Mouse (Mus musculus) neutrophil, adult 5-6 weeks (primary cell): ENCODE results near the gene 0610030E20Rik. TPM values are rescaled to one million over a fixed set of nuclear protein-coding genes. Genes with fewer than 3 reads are reported as not detected.
A peak's percentile ranks its signal among the peaks of the same experiment; 100 is the strongest.

Source experiments
- ATAC-seq: fragments of 151-379, 151-347 bp; 2 replicates; pipeline ENCODE4 v1.8.0; 2017; ENCODE audit warnings: mild to moderate bottlenecking, moderate TSS enrichment; ENCODE audit not compliant: insufficient number of reproducible peaks, poor library complexity, low FRiP score, severe bottlenecking; ENCODE audit errors: extremely low read depth
- total RNA-seq: library from RNA; stranded (forward); fragments of 200-1000 nt; gene quantifications from 2 replicates; pipeline ENCODE4 v1.2.3, GENCODE M21; 2017

0610030E20Rik gene
- total RNA-seq, 1 experiment from 2014 or later = 44.9 TPM

DNA sequence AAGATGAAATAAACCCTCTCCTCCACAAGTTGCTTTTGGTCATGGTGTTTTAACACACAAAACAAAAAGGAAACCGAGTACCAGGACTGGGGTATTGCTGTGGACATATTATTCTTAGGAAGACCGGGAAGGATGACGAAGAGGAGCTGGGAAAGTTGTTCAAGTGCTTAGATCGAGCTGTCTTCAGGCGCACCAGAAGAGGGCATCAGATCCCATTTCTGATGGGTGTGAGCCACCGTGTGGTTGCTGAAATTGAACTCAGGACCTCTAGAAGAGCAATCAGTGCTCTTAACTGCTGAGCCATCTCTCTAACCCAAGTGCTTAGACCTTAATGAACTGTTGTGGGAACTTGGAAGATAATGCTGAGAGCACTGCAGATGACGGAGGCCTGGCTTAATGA, 16.9 kb downstream of the 0610030E20Rik start:
- ATAC-seq = no peak

DNA sequence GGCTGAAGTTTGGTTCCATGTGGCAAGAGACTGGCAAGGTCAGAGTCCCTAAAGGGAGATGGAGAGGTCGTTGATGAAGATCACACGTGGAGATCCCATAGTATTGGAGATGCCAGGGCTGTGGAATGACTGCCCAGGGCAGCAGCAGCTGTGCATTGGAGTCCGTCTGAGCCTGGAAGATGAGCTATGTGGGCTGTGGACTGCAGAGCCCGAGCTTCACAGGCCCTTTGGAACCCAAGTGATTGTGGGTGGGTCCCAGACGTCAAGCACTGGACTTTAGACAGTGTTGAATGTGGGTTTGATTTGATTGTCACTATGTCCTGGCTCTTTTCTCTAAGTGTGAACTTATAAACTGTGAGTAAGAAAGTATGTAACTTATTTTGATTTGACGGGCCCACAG, 17.9 kb downstream of the 0610030E20Rik start:
- ATAC-seq = no peak

DNA sequence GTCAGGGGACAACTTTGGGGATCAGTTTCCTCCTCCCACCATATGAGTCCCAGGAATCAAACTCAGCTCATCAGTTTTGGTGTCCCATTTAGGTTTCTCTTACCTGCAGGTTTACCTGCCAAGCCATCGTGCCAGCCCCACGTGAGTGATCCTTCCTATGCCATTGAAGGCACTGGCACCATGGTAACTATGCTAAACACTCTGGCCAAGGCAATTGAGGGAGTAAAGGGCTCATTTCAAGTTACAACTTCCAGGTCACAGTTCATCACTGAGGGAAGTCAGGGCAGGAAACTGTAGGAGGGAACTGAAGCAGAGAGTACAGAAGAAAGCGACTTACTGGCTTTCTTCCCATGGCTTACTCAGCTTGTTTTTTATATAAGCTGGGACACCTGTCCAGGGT, 19.2 kb downstream of the 0610030E20Rik start:
- ATAC-seq = no peak

DNA sequence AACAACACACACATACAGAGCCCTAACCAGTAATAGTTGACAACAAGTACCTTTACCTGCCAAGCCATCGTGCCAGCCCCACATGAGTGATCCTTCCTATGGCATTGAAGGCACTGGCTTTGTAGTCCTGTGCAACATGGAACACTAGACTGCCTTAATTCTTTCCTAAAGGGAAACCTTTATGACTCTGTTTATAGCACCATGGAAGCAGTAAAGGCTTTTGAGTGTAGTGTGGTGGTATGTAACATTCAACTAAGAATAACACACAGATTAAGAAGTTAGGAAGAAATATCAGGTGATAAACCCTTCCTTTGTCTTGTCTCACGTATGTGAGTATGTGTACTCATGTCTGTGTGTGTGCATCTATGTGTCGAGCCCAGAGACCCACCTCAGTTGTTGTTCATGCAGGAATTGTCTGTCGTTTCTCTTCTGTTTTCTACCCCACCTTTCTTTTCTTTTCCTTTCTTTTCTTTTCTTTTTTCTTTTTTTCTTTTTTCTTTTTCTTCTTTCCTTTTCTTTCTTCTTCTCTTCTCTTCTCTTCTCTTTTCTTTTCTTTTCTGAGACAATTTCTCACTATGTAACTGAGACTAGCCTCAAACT, 19.8 kb downstream of the 0610030E20Rik start, which contains the start of gene Rnf181:
Rnf181 (minus strand) TSS at position 113 of the 600 bp plus-strand sequence.
- no peak for ATAC-seq

DNA sequence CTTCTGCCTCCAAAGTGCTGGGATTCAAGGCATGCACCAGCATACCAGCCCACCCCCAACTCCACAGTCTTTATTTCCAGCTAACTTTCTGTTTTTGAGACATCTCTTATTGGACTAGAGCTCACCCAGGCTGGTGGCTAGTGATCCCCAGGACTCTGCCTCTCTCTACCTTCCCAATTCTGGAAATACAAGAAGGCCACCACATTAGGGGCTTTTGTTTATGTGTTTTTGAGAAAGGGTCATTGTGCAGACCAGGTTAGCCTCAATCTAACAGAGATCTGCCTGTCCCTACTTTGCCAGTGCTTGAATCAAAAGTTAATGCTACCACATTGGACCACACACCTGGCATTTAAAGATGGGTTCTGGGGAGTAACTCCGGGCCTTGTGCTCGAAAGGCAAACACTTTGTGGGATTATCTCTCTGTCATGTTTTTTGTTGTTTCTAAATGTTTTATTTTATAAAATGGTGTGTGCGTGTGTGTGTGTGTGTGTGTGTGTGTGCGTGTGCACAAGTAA, 20.4 kb downstream of the 0610030E20Rik start:
- ATAC-seq = no peak

DNA sequence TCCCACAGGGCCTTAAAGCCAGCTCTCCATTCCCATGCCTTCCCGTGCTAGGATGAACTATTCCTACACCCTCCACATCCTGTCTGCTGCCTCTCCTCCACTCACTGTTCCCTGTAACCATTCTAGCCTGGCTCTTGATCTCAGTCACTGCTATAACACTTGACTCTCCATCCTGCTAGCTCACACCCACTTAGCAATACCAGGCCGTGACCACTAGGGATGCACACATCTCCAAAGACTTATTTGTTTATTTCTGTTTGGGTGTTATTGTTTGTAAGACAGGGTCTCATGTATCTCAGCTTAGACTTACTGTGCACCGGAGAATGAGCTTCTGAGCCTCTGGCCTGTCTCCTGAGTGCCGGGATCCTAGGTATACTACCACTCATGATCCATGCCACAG, 22.4 kb downstream of the 0610030E20Rik start:
- ATAC-seq = no peak

DNA sequence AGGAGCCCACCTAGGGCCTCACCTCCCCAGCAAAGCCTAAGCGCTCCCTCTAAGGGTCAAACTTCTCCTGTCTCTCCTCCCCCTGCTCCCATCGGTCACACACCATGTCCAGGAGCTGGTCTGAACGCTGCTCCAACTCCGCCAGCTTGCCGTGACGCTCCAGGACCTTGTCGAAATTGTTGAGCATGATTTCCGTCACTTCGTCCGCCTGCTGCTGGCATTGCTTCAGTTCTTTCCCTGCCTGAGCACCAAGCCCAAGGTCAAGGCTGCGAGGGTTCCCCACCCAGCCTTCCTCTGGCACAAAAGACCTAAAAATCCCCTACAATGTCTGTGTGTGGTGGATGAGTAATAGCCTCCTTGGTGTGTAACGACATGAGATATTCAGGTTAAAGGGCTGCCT, 23.0 kb downstream of the 0610030E20Rik start:
- ATAC-seq = no peak

DNA sequence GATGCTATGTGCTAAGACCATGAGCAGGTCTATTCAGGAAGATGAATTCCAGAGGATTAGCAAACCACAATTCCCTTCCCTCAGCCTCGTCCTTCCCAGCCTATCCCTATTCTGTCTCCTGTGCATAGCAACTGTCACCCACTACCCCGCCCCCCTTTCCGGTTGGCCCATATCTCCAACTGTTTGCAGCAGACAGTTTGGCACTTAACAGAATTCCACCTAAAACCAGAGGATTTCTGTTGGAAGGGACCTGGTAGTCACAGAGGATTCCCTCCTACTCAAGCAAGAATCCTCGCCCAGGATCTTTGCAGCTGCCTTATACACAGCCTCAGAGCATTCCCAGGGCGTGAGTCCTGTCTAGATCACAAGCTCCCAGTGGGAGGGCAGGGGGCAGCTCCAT, 24.0 kb downstream of the 0610030E20Rik start:
- no peak for ATAC-seq

DNA sequence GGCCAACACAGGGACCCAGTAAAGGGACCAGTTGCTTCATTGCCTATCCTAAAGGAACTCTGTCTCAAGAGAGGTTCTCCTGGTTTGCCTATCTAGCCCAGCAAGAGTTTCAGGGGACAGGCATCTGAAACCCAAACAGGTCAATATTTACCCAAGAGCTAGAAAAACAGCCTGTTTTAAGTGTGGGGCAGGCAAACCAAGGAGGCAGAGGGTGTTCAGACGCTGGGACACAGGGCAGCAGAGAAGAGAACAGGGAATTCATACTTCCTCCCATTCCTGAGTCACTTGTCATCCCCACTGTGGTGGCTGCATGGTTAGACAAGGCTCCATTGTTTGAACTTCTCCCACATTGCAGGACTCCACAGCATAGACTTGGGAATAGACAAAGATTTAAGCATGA, 24.5 kb downstream of the 0610030E20Rik start:
- ATAC-seq = no peak

DNA sequence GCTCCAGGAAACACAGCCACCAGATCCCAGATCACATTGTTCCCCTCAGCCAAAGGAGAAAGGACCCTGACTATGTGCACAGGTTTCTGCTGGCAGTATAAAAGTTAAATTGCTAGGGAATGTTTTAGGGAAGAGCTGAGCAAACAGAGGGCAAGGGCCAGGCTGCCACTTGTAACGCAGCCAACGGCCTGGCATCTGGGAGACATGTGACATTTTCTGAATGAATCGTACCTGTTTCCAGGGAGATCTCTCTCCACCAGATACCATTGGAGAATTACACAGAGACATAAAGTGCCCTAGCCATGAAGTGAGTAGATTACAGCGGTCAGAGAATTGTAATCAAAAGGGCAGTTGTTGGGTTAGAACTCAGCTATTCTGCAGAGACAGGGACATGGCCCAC, 26.1 kb downstream of the 0610030E20Rik start:
- ATAC-seq = no peak

DNA sequence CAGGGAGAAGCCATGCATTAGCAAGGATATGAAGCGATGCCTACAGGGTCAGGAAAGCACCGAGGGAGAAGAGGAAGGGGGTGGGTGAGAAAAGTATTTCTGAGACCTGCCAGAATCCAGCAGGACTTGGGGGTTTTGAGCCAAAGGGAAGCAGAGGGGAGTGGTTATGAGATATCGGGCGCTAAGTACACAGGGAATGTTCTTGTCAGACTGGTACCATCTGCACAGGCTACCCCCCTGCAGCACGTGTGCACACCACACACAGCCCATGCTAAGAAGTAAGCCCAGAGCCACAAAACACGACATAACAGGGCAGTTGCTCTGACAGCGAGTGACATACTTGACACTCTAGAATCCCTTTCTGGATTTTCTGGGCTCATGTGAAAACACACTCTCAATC, 27.1 kb downstream of the 0610030E20Rik start:
- no peak for ATAC-seq

DNA sequence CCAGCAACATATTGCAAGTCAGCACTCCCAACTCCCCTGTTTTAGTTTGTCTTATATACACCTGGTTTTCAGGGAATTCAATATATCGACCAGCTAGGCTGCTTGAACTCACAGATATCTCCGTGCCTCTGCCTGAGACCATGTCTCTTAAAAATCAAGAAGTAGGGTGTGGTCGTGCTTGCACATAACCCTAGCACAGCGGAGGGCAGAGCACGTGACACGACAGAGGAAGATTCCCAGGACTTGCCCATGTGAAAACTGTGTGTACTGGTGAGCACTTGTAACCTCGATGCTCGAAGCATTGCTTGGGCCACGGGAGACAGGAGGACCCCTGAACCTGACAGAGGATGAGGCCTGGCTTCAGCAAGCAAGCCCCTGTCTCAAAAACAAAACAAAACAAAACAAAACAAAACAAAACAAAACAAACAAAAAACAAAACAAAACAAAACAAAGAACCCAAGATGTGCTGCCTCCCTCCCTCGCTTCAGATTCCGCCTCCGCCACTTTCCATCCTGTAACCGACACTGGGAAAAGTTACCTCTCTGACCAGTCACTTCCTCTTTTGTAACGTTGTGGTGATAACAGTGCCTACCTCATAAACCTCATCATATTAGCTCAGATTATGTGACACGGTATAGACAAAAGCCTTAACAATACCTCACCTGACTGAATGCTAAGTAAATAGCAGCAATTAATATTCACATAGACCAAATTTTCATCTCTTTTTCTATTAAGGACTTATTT, 27.9 kb downstream of the 0610030E20Rik start:
- peak; percentile 76 for ATAC-seq

DNA sequence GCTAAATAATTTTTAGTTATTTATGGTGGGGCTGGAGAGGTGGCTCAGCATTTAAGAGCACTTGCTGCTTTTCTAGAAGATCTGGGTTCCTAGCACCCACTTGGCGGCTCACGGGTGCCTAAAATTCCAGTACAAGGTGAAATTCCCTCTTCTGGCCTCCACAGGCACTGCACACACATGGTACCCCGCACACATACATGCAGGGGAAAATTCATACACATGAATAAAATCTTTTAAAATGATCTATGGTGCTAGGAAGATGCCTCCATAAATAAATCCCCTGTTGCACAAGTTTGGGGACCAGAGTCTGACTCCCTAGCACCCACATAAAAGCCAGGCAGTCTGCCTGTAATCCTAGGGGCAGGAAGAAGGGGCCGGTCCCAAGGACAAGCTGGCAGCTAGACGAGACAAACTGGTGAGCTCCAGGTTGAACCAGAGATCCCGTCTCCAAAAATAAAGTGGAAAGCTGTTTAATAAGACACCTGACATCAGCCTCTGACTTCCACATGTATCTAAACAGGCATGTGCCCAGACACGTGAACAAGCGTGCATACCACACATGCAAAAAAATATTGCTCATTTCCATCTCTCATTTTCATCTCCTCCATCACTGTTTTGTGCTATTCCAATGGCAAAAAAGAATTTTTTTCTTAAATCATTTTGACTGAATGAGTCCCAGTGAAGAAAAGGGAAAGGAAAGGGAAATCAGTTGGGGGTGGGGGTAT, 31.6 kb downstream of the 0610030E20Rik start:
- ATAC-seq = no peak

DNA sequence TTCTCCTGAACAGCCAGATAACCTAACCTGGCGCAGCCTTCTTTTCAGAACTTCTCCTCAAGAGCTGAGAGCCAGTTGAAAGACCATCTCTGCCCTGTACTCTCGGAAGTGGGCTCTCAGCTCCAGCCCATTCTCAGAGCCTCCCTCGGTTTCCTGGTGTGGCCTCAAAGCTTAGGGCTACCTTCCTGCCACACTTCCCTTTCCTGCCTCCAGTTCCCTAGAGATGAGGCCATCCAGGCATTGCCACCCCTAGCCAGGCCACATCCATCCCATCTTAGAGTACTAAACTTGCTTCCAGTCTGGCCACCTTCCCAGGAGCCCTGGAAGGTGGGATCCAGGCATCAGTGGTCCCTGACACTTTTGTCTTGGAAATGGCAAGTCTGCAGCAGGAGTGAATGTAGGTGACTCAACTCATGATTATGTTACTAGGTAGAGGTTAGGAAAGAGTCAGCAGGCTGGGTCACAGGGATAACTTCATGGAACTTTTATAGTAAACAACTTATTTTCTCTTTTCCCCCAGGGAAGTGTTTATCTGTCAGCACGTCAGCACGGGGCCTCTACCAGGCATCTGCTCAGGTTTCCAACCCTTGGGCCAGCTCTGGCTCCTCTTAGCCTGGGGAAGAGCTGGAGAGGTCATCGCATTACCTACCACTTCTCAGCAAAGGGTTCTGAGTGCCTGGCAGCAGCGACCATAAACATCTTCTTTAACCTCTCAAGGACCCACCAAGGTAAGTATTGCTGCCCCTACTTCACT, 32.4 kb downstream of the 0610030E20Rik start:
- 0 out of 2 replicates have a peak, but pooled peaks have one; percentile 1 for ATAC-seq

DNA sequence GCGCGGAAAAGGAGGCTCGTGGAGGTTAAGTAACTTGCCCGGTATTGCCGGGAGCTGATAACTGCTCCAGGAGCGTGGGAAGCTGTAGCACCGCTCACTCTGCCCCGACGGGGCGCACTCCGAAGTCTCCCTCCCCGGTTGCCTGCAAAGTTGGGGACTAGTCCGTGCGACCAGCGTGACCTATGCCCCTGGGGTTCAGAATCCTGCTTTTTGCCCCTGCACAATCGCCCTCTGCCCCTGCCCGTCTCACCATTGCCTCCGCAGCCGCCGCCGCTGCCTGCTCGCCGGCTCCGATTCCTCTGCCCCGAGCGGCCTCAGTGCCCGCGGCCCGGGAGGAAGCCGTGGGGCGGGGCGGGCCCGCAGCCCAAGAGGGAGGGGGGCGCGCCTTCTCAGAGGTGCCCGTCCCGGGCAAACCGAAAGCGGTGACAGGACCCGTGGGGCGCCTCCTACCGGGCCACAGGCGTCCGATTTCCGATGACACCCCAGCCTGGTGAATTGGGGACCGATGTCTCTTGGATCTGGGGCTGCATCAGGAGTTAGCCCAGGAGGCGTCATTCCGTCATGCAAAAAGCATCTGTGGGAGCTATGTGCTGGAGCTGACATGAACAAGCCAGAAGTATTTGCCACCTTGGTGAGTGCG, 33.1 kb downstream of the 0610030E20Rik start, which contains the start of gene Vamp5:
Vamp5 (minus strand) TSS at position 338 of the 640 bp plus-strand sequence.
- peak; percentile 91 for ATAC-seq

DNA sequence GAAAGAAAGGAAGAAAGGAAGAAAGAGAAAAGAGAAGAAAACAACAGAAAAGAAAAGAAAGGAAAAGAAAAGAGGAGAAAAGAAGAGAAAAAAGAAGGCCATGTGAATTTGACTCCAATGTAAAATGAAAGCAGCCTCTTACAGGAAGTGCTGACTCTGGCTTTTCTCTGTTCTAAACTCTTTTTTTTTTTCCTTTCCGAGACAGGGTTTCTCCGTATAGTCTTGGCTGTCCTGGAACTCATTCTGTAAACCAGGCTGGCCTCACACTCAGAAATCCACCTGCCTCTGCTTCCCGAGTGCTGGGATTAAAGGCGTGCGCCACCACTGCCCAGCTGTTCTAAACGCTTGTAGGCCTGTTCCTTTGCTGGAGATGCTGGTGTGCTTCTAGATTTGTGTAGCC, 35.4 kb downstream of the 0610030E20Rik start:
- ATAC-seq = no peak

DNA sequence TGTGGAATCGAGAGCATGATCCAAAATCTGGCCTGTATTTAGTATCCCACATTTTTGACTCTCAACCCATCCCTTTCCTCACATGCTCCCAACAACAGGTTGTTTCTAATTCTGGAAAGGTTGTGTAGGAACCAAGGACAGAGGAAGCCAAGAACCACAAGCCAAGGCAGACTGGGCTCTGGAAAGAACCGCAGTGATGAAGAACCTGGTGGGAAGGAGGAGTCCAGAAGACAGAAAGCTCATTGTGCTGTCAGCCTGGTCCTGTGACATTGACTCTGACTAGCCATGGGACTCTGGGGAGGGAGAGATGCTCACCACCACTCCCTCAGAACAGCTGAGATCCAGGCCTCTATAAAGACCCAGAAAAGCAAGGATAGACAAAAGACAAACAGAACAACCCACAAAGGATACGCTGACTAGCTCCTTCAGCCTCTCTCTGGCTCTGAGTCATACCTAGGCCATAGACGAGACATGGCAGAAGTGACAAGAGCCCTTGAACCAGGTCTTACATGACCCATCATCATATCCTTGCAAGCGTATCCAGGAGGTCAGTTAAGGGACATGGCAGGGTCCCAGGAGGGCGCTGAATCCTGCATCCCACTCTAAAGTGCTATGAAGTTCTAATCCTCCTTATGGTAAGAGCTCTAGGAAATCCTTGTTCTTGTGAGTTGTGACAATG, 36.2 kb downstream of the 0610030E20Rik start:
- no peak for ATAC-seq

DNA sequence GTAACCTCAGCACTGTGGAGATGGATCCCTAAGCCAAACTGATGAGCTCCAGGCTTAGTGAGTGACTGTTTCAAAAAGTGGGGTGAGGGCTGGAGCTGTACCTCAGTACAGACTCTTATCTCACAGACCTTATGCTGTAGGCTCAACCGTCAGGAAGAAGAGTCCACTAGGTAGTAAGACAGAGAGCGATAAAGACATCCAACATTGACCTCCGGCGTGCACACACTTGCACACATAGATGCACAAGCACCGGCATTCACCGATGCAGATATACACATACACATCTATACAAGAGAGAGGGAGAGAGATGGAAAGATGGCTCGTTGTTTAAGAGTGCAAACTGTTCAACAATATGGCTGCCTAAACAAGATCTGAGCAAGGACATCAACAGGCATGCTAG, 36.8 kb downstream of the 0610030E20Rik start:
- ATAC-seq = no peak
